Mouse (Mus musculus) frontal cortex, postnatal 10 days (tissue): ENCODE results near the gene Pphln1.

Experiments used
- DNase-seq, 2 experiments: peaks; one replicate each; pipeline ENCODE4 v3.0.0; 2022; ENCODE audit warnings: low spot score in 2 of 2, mixed read lengths in 1 of 2

The Pphln1 gene

GRCm38 (mm10) chr15:93503201-93503745 lies 105.1 kb downstream of the Pphln1 start:
- DNase-seq: no peak

GRCm38 (mm10) chr15:93504808-93505207 lies 106.7 kb downstream of the Pphln1 start:
- DNase-seq: no peak

GRCm38 (mm10) chr15:93510690-93511336 lies 112.7 kb downstream of the Pphln1 start:
- no peak for DNase-seq

- DNase-seq: no peak
Measured at GRCm38 (mm10) chr15:93512437-93512836, 114.3 kb downstream of the Pphln1 start.

- no peak for DNase-seq
Measured at GRCm38 (mm10) chr15:93513939-93514341, 115.8 kb downstream of the Pphln1 start.

GRCm38 (mm10) chr15:93515316-93515715 lies 117.2 kb downstream of the Pphln1 start:
- no peak for DNase-seq

GRCm38 (mm10) chr15:93517022-93517565 lies 118.9 kb downstream of the Pphln1 start:
- no peak for DNase-seq

- DNase-seq: no peak
Measured at GRCm38 (mm10) chr15:93518143-93518902, 120.2 kb downstream of the Pphln1 start.

GRCm38 (mm10) chr15:93518941-93519835 lies 121.0 kb downstream of the Pphln1 start:
- DNase-seq: peak; percentile 65 to 74

GRCm38 (mm10) chr15:93519836-93520826 lies 122.0 kb downstream of the Pphln1 start:
- no peak for DNase-seq

GRCm38 (mm10) chr15:93521088-93521786 lies 123.1 kb downstream of the Pphln1 start:
- no peak for DNase-seq

- no peak for DNase-seq
Measured at GRCm38 (mm10) chr15:93521787-93522180, 123.6 kb downstream of the Pphln1 start.

GRCm38 (mm10) chr15:93525305-93525917 lies 127.3 kb downstream of the Pphln1 start:
- no peak for DNase-seq

GRCm38 (mm10) chr15:93529831-93530702 lies 131.9 kb downstream of the Pphln1 start:
- no peak for DNase-seq

- DNase-seq: no peak
Measured at GRCm38 (mm10) chr15:93530703-93531032, 132.5 kb downstream of the Pphln1 start.

- no peak for DNase-seq
Measured at GRCm38 (mm10) chr15:93536191-93536590, 138.0 kb downstream of the Pphln1 start.

- DNase-seq: no peak
Measured at GRCm38 (mm10) chr15:93537745-93538144, 139.6 kb downstream of the Pphln1 start.

- DNase-seq: no peak
Measured at GRCm38 (mm10) chr15:93538551-93539205, 140.5 kb downstream of the Pphln1 start.
